Mouse (Mus musculus) G1E (cell line): Measurements from ENCODE around the gene Aldh3b1.

Experiments used
- CTCF ChIP-seq: IDR thresholded peaks from 2 replicates; pipeline ENCODE4 v1.5.1; 2012; ENCODE audit warnings: low read depth, low read length, inconsistent platforms, mixed read lengths
- GATA1 ChIP-seq: IDR thresholded peaks from 2 replicates; pipeline ENCODE4 v1.6.1; 2012; ENCODE audit warnings: borderline replicate concordance, low read length, inconsistent platforms, mixed read lengths
- GATA2 ChIP-seq: IDR thresholded peaks from 2 replicates; pipeline ENCODE4 v1.6.1; 2012; ENCODE audit warnings: low read depth, low read length, inconsistent platforms, borderline replicate concordance
- TAL1 ChIP-seq: conservative IDR thresholded peaks from 2 replicates; pipeline ENCODE4 v1.6.1; 2012; ENCODE audit warnings: low read depth, low read length, inconsistent platforms, mixed read lengths

- TF ChIP-seq CTCF (no peak), GATA1 (no peak), TAL1 (no peak), GATA2 (no peak)
Observed at GRCm38 (mm10) chr19:3926685-3927084, 2.9 kb downstream of the Aldh3b1 start.
